Mouse (Mus musculus) frontal cortex, postnatal 25 days (tissue): ENCODE measurements around the gene Hmga1.
A peak's percentile ranks its signal among the peaks of the same experiment; 100 is the strongest.

Experiments used
- DNase-seq, 2 experiments: peaks; one replicate each; pipeline ENCODE4 v3.0.0; 2022; ENCODE audit warnings: low spot score in 2 of 2

Gene Hmga1

DNA sequence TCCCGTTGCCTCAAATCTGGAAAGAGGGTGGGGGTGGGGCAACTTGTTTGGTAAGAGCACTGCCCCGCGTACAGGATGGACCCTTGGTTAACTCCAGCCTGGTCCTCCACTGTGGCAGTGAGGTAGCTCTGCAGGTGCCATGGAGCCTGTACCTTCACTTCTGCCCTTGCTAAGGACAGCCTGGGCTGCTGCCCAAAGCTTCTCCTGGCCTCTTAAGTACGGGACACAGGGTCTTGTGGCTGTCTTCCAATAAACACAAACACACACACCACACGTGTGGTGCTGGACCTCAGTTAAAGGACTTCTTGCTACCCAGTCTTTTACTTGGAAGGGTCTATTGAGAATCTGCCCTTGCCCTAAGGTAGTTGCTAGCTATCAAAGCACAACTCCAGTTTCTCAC lies 2.5 kb downstream of the Hmga1 start:
- DNase-seq, result no peak

DNA sequence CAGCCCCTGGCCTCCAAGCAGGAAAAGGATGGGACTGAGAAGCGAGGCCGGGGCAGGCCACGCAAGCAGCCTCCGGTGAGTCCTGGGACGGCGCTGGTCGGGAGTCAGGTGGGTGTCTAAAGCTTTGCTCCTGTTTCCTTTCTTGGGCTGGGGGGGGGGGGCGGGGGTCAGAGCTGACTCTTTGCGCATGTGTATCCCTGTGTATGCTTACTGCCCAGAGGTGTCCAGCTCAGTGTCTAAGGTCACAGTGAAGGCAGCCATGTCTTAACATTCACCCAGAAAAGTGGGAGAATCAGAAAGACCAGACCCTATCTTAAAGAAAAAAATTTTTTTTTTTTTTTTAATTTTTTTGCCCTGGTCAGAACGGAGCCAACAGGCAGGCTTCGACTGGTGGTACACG lies 3.3 kb downstream of the Hmga1 start:
- DNase-seq, result no peak

DNA sequence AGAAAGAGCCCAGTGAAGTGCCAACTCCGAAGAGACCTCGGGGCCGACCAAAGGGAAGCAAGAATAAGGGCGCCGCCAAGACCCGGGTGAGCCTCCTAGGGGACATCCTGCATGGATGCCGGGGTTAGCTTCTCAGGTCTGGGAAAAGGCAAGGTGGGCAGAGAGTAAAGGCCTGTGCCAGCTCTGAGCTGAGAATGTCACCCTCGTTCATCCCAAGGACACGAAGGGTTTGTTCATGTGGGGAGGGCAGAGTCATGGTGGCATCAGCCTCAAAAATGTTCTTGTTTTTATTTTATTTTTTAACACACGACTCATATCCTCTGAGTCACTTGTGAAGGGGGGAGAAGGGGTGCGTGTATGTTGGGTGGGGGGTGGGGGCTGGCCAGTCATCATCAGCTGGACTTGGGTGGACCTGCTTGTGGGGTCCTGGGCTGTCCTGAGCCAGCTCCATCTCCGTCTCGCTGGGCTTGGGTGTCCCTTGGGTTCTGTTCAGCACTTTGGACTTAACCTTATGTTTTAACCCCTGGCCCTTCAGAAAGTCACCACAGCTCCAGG lies 4.7 kb downstream of the Hmga1 start:
- DNase-seq, result no peak

DNA sequence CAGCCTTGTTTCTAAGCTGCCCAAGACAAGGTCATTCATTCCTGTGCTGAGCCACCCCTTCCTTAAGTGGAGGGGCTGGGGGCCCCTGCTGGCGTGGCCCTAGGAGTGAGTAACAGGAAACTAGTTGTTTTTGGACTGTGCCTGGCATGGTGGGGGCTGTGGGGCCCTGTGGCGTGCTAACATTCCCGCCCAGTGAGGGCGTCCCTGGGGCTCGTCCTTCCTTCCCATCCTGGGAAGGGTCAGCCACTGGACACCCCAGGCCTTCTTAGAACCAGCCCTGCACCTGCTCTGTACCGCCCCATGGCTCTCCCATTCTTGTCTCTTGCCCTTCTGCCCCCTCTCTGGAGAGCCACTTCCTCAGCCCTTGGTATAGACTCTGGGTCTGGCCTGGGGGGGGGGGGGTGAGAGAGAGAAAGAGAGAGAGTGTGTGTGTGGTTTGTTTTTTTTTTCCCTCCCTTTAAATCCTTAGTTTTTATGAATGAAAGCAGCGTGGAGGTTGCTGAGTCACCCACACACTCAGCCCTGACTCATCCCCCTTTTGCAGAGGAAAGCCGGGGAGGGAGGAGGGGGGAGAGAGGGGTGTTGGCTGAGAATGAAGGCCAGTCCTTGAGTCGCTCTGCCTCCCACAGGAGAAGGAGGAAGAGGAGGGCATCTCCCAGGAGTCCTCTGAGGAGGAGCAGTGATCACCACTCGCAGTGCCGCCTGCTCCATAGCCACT lies 5.7 kb downstream of the Hmga1 start:
- DNase-seq, result peak in 1 of 2 experiments; percentile 43

DNA sequence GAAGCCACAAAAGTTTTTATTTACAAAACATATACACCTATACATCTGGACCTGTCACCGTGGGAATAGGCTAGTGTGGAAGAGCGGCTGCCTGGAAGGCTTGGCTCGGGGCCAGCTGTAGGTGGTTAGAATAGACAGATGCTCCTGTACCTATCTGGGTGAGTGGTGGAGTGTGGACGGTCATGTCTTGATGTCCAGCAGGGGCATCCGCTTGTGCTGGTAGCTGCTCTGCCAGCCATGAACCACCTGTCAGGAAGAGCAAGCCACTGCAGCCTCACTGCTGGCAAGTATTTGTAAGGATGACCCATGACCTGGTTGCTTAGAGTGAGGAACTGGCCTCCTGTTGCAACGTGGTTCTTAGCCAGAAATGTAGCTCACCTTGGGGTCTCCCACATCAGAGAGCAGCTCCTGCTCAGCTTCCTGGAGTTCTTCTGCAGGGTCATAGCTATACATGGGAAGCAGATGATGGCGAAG lies 7.5 kb downstream of the Hmga1 start:
- no peak for DNase-seq

DNA sequence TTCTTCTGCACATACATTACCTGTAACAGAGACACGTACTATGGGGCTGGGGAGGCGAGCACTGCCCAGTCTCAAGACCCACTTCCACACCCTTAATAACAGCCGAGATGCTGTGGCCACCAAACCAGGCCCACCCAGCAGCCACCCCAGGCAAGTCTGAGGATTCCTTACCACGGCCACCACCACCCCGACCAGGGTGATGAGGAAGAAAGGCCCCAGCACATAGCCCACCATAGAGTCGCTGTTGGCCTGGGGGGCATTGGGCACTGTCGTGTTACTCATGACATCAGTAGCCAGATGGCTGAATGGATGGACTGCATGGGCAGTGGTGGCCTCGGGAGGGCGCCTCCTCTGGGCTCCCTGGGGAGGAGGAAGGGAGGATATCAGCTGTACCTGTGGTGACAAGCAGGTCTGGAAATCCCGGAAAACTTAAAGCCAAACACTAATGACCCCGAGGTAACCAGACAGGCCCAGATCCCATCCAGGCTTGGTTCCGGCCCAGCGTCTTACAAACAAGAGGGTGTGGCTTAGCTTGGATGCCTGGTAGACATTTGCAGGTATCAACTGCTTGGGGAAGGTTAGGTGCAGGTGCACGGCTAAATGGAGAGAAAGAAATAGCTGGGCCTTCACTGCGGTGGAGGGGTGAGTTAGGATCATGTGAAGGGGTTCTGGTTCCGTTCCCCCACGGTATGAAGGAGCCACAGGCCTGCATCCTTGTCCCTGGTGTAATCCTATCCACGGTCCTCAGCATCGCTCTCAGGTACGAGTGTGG lies 8.3 kb downstream of the Hmga1 start:
- DNase-seq, result no peak

DNA sequence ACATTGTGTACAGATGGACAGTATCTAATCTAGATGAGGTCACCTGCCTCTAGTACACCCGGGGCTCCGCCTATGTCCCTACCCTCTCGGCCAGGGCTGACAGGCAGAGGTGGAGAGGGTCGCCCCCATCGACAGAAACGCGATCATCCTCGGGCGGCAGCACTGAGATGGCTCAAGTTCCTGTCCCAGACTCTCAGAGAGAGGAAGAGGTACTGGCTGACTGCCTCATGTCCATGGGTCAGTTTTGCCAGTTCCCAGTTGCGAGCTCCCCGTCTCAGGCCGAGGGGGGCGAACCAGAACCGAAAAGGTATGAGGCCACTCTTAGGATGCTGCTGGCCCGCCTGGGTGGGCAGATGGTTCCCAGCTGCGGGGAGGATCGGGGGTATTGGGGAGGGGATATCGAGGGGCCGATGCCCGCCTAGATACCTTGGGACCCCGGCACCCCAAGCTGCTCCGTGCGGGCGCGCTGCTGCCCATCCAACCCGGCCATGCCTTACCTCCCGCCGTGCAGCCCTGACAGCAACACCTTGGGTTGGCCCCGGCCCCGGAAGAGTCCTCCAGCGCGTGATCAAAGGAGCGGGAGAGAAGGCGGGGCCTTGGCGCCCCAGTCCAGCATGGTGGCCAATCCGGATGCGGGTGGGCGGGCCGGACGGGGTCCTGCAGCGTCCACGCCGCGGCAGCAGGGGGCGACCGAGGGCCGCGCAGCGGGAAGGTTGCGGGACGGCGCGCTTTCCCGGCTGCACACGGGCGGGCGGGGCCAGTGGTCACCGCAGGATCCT lies 9.1 kb downstream of the Hmga1 start, which contains the start of gene AI413582:
Gene AI413582, minus strand, starts transcription at position 594 of the 779 bp plus-strand sequence.
- peak; percentile 93 to 95 for DNase-seq

DNA sequence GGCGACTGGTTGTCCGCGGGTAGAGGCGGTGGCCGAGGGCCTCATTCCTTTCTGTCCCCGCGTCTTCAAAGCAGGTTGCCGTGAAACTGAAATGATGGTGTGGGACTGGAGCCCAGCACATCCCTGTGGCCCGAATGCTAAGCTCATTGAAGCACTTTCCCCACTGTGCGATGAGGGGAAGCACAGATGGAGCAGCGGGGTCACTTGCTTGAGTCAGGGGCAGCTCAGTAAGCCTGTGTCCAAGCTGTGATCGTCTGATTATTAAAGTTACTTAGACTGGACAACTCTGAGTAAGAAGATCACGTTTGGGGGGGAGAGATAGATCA lies 9.6 kb downstream of the Hmga1 start:
- DNase-seq, result no peak

DNA sequence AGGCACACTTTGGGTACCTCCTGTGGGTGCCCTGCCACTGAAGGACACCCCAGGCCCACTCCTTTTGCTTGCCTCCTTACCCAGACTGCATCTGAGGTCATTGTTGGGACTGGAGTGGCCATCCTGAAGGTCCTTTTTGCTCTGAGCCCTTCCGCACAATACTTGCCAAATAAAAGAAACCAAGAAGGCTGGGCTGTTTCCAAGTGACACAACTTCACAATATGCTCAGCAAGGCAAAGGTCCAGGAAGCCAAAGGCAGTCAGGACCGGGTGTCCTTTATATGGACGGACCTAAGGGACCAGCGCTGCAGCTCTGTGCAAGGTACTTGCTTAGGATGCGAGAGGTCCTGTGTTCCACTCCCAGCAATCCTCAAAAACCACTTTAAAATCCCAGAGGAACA lies 11.9 kb downstream of the Hmga1 start:
- DNase-seq, result no peak

DNA sequence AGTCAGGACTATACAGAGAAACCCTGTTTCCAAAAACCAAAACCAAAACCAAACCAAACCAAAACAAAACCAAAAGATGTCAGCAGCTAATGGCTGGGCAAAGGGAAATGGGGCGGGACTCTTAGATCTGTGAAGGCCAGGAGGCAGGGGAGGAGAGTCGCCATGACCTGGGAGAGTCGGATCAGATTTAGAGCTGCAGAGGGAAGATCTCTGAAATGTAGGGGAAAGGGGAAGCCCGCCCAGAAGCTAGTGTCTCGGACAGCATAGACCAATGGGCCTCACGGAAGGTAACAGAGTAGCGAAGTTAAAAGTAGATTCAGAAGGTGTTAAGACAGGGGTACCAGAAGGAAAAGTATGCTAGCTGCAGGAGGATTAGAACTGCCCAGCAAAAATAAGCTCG lies 15.0 kb downstream of the Hmga1 start:
- no peak for DNase-seq

DNA sequence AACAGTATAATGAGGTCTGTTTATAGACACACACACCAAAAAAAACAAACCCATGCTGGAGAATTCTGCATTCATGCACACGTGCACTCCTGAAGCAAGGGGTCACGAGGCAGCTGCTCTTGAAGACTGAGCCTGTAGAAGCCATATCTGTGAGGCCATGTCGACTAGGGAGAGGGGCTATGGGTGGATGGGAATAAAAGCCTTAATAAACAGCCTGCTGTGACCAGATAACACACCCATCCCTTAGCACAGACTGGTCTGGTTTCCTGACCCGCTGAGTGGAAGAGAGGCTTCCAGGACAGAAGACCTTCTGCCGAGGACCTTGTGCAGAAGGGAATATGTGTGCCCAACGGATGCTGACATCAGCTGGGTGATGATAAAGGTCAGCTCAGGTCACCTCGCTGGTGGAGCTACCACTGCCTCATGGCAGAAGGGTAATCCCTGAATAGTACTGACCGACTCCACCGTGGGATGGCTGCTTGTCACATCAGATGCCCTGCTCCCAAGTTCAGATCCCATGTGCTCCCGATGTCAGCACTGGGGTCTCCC lies 17.5 kb downstream of the Hmga1 start:
- DNase-seq, result no peak

DNA sequence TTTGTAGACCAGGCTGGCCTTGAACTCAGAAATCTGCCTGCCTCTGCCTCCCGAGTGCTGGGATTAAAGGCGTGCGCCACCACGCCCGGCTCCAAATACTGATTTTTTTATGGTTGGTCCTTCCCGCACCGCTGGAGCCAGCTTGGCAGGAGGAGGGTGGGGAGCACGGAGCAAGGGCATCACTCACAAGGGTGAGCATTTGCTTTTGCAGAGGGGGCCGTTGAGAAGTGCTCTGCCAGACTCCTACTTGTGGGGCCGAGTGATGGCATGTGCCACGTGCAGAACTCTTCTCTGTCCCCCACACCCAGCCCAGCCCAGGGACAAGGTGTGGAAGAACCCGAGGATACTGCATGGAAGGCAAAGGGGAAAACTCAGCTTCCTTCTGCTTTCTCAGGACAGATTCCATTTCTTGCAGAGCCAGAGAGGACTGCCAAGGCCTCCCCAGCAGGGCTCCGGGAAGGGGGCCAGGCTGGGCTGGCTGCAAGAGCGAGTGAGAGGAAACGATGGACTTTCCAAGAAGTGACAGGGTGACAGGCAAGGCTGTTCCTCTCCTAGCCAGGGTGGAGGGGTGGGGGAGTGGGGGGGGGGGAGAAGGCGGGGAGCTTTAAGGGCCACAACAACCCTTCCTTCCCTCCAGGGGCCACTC lies 18.3 kb downstream of the Hmga1 start:
- no peak for DNase-seq

DNA sequence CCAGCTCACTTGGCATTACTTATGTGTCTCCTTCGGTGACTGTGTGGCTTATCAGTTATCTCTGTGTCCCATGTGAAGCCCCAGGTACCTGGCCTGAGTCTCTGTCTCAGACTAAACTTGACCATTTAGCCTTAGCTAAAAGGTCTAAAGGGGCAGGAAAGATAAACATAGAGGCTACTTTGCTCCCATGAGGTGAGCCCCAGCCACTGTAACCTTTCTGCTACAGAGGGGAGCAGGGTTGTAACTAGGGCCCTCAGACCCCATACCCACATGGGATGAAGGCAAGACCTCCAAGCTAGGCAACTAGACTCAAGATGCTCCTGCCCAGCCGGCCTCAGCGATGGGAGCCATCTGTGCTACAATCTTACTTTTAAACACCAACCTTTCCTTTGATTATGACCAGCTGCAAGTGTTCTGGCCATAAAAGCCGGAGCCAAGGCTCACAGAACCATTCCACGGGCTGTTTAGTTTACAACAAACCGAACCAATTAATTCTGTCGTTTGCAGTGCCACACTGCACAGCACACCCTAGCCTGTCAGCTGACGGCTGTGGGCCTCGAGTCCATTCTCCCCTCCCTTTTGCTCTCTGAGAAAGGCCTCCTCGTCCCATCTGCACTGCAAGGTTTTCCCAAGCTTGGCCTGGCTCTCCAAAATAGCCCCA lies 18.9 kb downstream of the Hmga1 start:
- DNase-seq, result no peak

DNA sequence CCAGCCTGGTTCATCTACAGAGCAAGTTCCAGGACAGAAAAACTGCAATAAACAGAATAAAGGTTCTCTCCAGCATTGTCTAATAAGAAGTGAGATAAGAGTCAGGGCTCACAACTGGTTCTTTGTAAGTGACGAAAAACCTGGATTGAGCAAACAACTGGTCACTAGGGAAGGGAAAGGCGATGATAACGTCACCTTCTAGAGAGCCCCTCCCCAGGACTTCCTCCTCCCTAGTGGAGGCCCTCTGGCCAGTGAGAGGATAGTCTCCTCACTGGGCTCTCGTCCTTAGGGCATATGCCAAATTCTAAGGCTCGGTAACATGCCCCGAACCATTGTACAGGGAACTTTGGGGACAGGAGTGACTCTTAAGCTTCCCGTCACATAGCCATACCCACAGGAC lies 19.8 kb downstream of the Hmga1 start:
- DNase-seq, result no peak

DNA sequence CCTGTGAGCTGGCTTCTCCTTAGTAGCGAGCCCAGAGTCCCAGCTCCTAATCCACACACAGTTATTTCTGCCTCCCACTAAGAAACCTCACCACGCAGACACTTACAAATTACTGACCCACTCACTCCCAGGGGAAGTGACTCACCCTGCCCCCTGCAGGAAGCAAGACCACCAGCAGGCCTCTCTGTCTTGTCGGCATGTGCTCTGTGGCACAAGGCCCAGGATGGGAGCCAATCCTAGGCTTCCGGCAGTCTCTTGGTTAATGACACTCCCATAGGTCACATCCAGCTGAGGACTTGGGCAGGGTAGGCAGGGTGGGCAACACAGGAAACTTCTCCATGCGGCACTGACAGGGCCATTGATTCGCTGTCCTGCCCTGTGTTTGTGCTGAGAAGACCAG lies 21.2 kb downstream of the Hmga1 start:
- no peak for DNase-seq

DNA sequence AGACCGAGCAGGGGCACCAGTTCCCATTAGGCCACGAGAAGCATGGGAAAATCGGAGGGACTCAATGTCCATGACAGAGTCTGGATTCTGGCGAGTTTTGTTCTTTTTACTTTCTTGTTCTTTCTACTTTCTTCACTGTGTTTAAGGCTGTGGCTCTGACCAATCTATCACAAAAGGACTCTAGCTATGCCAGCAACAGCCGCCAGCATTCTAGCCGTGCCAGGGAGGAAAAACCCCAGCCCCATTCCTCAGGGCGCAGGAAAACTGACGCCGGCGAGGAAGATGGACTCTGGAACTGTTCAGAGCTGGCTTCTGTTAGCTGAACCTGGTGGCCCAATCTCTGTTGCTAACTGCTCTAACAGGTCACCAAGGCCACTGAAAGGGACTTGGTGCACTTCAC lies 22.2 kb downstream of the Hmga1 start:
- no peak for DNase-seq

DNA sequence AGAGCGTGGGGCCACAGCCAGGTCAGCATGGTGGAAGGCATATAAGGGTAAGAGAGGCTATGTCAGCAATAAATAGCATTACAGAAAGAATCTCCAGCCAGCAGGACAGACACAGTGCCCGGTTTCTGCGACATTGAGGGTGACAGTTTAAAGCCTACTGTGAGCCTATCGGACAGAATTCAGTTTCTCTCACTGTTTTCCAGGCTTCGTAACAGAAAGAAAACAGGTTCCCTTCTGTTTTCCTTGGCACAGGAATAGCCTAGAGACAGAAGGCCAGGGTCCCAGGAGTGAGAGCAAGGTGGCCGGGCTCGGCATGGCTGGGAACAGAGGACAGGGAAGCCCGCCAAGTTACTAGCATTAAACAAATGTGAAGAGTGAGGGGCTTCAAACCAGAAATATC lies 23.5 kb downstream of the Hmga1 start:
- DNase-seq, result no peak

DNA sequence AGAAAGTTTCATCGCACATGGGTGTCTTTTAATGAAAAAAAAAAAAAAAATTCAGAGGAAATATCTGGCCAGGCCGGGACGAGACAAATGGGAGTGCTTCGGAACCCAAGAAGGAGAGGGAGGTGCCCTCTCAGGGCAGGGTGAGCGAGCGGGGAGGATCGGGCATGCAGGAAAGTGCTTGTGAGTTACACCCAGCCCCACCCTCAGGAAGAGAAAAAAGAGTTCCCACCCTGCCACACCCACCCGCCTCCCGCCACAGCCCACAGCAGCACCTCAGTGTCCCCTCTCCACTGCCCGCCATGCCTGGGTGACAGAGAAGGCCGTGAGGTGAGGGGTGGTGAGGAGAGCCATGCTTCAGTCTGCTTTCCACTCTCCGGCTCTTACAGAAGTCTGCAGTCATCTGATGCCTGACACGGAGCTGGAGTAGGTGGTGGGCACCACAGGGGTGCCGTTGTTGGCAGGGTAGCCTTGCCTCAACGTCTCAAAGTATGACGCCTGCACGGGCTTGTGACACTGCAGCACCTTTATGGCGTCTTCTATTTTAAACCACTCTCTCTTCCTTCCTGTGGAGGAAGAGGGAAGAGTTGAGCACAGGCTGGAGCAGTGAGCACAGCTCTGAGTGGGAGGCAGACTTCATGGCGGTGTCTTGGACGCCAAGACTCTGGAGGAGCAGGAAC lies 24.2 kb downstream of the Hmga1 start:
- DNase-seq, result no peak

DNA sequence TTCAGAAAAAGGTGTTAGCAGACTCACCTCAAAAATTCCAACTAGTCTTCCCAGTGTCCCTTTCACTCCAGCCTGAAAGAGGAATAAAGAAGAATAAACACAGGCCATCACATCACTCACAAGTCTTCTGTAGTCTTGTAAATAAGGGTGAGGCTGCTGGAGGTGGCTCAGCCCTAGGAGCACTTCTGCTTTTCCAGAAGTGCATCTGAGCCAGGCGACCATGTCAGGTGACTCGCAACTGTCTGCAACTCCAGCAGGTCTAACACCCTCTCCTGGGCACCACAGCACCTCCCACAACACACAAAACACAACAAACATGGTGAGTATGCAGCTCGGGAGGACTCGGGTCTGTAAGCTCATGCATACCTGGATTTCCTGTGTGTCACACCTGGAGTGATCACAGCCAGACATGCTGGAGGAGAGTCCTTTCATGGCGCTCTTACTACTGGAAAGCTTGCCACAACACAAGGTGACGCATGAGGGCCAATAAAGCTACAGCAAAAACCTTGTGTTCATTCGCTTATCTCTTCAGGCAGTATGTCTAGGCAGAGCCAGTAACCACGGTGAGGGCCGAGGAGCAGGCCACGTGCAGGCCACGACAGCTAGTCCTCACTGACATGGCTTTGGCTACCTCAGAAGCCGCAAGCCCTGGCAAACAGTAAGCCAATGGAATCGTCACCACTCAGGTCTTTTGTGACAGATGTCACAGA lies 27.0 kb downstream of the Hmga1 start:
- DNase-seq, result no peak

DNA sequence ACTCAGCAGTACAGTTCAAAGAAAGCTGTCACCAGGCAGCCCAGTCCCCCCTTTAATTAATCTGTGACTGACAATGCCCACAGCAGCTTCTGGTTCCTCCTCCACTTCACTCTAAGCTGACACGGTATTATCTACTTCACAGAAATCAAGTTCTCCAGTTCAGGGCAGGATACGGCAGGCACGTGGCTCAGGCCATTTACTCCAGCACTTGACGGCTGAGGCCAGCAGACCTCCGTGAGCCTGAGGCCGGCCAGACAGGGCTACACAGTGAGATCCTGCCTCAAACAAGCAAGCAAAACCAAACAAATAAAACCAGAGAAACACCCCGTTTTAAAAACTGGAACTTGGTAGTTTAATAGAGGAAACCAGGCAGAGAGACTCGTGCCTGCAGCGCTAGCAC lies 30.4 kb downstream of the Hmga1 start:
- DNase-seq, result no peak
